Mouse (Mus musculus) thymus, postnatal 10 days (tissue): ENCODE measurements around the gene Hipk2.

Source experiments
- DNase-seq, 2 experiments: peaks; one replicate each; pipeline ENCODE4 v3.0.0; 2021; ENCODE audit warnings: low spot score in 2 of 2

The Hipk2 gene

DNA sequence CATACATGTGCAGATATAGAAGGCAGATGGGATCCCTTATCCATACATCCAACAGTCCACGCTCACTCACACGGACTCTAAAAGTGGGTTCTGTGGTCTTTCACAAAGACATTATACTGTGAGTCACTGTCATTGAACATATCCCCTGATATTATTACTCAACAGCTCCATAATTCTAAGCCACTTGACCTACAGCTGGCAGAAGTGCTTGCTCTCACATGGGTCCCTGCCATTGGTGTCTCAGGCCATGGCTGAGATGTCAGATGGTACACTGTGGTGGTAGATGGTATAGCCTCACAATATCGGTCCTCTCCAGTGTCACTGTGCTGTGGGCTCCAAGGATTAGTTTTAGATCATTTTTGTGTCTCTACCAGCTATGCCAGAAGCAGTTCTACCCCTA is 42.2 kb downstream of the Hipk2 start:
- DNase-seq = no peak

DNA sequence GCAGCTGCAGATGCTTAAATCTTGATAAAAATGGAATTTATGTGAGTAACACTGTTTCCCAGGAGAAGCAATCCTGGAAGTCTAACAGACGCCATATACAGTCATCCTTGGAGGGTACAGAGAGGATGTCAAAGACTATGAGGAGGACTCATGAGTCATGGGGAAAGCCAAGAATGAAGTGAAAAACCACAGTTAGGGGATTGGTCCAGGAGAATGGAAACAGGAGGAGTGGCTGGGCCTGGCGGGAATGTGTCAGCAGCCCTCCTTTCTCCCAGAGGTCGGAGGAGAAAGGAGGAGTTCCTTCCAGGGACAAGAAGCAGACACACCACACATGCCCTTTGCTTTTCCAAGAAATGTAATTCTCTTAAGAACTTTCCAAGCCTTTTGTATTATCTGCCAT is 46.5 kb downstream of the Hipk2 start:
- DNase-seq = no peak

- no peak for DNase-seq
These were observed 47.8 kb downstream of the Hipk2 start for GRCm38 (mm10) chr6:38828211-38828610.

DNA sequence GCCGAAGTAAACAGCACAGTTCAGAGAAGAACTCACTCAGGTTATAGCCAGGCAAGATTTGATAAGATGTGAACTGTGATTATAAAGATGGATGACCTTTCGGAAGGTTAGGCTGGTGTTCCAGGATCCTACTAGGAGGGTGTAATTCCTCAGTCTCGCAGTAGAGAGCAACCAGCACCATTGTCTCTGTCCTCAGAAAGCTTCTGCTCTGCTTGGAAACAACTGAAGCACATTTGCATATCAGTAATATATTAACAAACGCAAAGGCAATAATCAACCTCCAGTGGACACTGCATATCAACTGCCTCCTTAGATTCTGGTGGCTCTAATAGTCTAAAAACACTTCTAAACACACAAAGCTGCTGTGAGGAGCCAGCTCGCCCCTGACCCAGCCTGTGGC is 48.5 kb downstream of the Hipk2 start:
- DNase-seq = no peak

GRCm38 (mm10) chr6:38826857-38827256 is 49.1 kb downstream of the Hipk2 start:
- DNase-seq = no peak

GRCm38 (mm10) chr6:38825886-38826285 is 50.1 kb downstream of the Hipk2 start:
- no peak for DNase-seq

DNA sequence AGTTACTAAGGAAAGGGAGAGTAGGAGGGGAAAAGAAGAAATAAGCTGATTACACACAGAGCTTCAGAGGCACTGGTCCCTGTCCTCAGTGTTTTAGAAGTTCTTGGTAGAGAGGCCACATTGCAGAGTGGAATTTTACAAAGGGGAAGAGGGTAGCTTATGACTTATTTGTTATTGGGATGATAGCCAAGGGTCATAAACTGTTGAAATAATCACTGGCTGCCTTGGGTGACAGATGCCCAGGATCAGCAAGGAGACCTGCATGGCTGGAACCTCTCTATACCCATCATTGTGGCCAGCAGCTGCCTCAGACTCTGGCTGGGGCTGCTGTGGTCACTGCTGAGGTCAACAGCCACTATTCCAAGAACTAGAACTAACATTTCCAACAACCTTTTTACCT is 52.1 kb downstream of the Hipk2 start:
- no peak for DNase-seq

GRCm38 (mm10) chr6:38823164-38823563 is 52.8 kb downstream of the Hipk2 start:
- DNase-seq = no peak

- DNase-seq = no peak
These were observed 54.3 kb downstream of the Hipk2 start for GRCm38 (mm10) chr6:38821686-38822085.

- no peak for DNase-seq
These were observed 55.1 kb downstream of the Hipk2 start for GRCm38 (mm10) chr6:38820862-38821261.

DNA sequence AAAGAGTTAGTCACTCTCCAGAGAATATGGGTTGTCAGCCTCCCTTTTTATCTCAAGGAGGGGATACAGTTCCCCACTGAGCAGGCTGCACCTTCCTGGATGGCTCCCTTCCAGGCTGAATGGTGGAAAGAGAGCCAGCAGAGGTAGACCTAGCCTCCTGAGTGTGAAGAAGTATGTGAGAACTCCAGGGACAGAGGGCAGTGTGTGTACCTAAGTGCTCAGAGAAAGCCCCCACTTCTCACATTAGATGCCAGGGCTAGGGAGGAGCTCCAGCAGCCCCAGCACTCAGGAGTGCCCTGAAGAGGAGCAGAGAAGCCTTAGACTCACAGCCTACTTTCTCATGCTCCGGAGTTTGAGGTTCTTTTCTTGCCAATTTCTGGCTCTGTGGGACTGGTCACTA is 59.7 kb downstream of the Hipk2 start:
- no peak for DNase-seq

- no peak for DNase-seq
These were observed 60.4 kb downstream of the Hipk2 start for GRCm38 (mm10) chr6:38815582-38815981.

DNA sequence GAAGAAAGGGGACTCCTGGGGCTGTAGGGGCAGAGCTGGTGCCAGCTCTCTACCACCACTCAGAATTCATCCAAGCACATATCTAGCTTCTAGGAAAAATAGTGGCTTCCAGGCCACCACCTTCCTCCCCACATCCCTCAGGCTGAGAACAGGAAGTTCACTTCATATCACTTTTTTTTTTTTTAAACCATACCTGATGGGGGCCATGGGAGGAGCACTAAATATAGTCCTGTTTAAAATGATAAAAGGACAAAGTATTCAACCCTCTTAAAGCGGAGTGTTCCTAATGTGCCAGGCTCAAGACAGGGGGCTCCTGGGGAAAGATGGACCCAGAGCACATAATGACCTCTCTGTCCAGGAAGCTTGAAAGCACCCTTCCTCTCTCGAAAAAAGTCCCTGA is 61.3 kb downstream of the Hipk2 start:
- no peak for DNase-seq

DNA sequence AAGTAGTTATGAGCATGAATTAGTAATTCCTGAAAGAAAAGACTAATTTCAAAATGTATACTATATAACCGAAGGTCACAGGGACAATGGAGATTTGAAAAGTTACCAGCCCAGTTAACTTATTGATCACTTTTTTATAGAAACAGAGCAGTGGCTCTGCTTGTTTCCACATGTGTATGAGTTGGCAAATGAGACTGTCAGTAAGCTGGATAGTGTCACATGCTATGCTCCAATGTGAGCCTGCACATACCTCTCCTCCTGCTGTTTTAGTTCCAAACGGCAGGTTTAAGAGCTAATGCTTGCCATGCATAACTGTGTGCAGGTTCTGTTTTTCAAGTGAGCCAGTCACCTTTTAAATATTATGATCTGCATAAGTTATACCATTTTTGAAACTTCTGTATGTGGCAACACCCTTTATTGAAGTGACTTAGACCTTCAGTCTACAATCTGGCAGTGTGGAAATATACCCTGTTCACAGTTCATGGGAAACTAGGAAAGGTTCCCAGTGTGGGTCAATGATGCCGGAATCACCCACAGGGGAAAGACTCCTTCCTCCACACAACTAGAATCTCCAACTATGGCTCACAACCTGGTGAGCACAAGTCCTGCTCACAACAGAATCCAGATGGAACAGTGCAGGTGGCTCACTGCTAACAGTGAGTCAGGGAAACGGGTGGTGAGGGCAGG is 64.4 kb downstream of the Hipk2 start:
- no peak for DNase-seq

- DNase-seq = no peak
These were observed 65.9 kb downstream of the Hipk2 start for GRCm38 (mm10) chr6:38810121-38810475.

DNA sequence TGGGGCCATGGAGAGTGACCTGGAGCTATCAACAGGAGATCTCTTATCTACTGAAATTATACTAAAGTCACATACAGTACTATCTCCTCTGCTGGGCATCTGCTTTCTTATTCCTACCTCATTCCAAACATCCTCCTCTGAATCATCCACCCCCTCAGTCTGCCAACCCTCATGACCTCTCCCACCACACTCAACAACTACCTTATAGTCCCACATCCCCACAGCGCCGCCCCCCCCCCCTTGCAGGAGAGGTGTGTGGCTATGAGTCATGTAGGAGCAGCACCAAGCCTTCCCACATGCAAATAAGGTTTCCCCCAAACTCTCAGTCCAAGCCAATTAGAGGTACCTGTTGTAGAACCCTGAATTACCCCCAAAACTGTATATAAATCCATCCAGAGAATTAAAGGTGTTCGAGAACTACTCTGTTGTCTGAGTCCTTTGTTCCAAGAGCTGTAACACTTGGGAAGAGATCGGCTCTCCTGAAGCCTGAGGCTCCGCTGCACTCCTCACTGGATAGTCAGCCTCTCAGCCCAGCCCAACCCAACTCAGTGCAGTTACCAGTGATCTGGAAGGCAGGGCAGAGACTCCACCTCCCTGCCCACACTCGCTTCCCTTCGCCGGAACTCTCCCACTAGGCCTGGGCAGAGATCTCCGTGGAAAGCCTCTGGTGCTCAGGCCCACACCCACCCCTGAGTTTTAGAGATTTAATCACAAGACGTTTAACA is 66.4 kb downstream of the Hipk2 start:
- no peak for DNase-seq

- no peak for DNase-seq
These were observed 67.6 kb downstream of the Hipk2 start for GRCm38 (mm10) chr6:38808317-38808716.

GRCm38 (mm10) chr6:38806963-38807445 is 69.0 kb downstream of the Hipk2 start:
- no peak for DNase-seq

GRCm38 (mm10) chr6:38805612-38806011 is 70.4 kb downstream of the Hipk2 start:
- DNase-seq = no peak

DNA sequence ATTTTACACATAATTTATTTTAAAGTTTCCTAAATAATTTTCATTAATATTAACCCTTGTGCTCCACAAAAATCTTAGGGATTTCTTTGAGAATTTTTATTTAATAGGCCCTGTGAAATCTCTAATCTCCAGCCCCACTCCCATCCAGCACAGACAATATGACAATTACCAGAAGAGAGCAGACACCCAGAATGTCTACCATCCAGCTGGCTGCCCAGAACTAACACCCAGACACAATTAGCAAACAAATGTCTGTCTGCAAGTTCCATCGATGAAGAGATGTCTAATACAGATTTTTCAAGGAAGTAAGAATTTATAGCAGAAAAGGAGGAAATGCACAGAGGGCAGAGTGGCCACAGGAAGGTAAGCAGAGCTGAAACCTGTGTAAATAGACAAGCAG is 74.7 kb downstream of the Hipk2 start:
- DNase-seq = no peak

GRCm38 (mm10) chr6:38797548-38797947 is 78.4 kb downstream of the Hipk2 start:
- DNase-seq = no peak

DNA sequence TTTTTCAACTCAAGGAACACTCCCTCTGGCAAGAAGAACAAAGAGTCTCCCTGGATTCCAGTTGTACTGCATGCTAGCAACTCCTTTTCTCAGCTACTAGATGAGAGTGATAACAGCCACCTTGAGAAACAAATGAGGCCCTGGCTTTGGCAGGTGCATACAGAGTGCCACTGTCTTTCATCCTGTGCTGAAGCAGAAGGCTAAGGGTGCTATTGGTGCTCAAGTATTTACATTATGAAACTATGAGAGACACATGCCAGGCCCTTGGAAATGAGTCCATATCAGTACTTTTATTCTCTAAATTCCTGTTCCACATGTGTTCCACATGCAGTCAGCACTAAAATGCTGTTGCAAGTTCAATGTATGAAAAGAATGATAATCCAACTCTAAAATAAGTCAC is 79.0 kb downstream of the Hipk2 start:
- no peak for DNase-seq

- DNase-seq = no peak
These were observed 79.6 kb downstream of the Hipk2 start for GRCm38 (mm10) chr6:38796388-38796787.
